Mouse (Mus musculus) kidney, adult 9 months (tissue): Measurements from ENCODE around the gene Hist4h4.
A peak's percentile ranks its signal among the peaks of the same experiment; 100 is the strongest.

Experiments
- DNase-seq: peaks from one replicate; pipeline ENCODE4 v3.0.0; 2022

Hist4h4 gene

DNA sequence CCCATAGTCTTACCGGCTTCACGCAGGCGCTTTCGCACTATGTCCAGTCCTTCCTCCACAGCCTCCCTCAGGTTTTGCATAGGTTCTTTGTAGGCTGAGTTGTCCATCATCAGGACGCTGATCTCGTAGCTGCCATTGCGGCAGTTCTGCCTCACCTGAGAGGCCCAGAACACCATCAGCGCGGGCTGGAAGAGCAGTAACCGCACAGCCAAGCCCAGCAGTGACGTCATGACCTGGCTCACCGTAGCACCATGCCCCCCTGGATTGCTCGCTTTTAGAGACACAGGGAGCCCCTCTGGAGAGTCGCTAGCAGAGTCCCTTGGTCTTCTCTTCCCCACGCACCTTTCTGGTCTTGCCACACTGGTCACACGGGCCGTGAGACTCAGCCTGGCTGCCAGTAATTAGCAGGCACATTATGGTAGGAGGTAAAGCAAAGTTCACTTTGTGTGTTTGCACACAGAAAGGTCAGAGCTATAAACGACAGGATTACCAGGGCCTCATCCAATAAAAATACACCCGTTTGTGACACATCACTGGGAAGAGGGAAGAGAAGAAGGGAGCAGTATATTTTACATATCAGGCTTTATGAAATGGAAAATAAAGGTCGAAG lies 22.7 kb downstream of the Hist4h4 start, which contains the start of gene Gucy2c:
Gucy2c (minus strand) TSS at position 389 of the 610 bp plus-strand sequence.
- DNase-seq = no peak

DNA sequence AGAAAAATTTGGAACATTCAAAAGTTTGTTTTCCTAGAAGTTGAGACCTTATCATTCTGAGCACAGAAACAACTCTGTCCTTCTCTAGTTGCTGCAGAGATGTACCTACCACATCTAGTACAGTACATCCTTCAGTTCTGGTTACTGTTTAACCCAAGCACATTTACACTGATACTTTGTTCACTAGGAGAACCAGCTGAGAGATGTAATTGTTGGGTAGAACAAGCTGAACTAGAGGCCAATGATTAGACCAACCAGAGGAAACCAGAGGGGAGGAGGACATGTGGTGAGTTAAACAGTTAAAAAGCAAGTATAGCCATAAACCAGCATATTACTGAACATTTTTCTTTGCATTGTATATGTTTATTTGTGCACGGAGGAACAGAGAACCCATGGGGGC lies 27.8 kb downstream of the Hist4h4 start:
- DNase-seq = peak; percentile 19

- no peak for DNase-seq
Observed at GRCm38 (mm10) chr6:136769859-136770258, 34.4 kb downstream of the Hist4h4 start.

- DNase-seq = no peak
Observed at GRCm38 (mm10) chr6:136769143-136769542, 35.1 kb downstream of the Hist4h4 start.

GRCm38 (mm10) chr6:136763912-136764311 lies 40.3 kb downstream of the Hist4h4 start:
- no peak for DNase-seq
